Mouse (Mus musculus) gastrocnemius, postnatal 4 days (tissue): ENCODE measurements around the gene Endov. TPM values are rescaled to one million over a fixed set of nuclear protein-coding genes. Genes with fewer than 3 reads are reported as not detected.

Source experiments
- DNase-seq, 2 experiments: peaks; one replicate each; pipeline ENCODE4 v3.0.0; 2021 to 2022; ENCODE audit warnings: low spot score in 2 of 2, mixed read lengths in 2 of 2
- long read RNA-seq, 2 experiments: library from polyadenylated mRNA; stranded (forward); transcript quantifications; one replicate each; pipeline ENCODE4 v2.0.0; 2021
- total RNA-seq, 2 experiments: library from RNA; stranded (reverse); gene quantifications; 2 replicates each; pipeline ENCODE4 v1.2.3; 2021

The Endov gene
- total RNA-seq, result 10 to 100 TPM; 19.3 to 22.1 TPM
- long read RNA-seq, experiment 1, full-length matches to known transcripts, result 5 of 12 reads
- long read RNA-seq, experiment 1, partial matches to known transcripts, result 5 of 12 reads
- long read RNA-seq, experiment 1, other reads (novel, unspliced or antisense), result 2 of 12 reads
- long read RNA-seq, experiment 2, full-length matches to known transcripts, result 11 of 17 reads
- long read RNA-seq, experiment 2, partial matches to known transcripts, result 0 of 17 reads
- long read RNA-seq, experiment 2, other reads (novel, unspliced or antisense), result 6 of 17 reads

DNA sequence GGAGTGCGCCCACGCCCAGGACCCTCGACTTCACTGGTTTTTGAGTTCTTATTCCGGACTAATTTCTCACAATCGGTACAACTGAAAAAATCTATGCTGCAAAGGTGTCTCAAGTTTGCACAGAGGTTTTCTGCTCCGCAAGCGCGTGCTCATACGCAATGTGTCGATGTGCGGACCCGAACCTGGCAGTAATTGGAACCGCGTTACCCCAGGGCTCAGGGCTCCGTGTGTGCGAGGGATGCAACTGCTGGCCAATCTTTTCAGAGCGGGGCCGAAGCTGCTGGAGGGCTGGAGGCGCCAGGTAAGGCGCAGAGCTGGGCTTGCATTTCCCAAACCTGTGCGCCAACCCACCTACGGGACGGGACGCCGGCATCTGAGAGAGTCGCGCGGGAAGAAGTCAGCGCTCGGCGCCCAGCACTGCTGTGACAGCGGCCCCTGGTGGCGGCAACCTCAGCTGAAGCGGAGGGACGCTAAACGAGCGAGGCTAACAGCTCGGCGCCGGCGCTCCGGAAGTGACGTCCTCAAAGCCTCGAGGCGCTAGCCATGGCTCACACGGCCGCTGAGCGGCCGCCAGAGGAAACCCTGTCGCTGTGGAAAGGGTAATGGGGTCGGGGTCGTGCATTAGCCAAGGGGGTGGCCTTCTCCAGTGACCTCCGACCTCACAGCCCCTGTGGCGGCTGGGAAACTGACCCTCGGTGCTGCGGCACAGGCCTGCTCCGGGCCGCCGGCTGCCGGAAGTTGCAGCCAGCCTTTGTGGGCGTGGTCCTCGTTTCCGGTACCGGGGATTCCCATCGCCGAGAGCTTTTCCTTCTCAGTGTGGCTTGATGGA, at the start of gene Endov:
Gene Endov, plus strand, starts transcription at position 487 of the 829 bp plus-strand sequence.
- DNase-seq, result peak; percentile 98 to 100

DNA sequence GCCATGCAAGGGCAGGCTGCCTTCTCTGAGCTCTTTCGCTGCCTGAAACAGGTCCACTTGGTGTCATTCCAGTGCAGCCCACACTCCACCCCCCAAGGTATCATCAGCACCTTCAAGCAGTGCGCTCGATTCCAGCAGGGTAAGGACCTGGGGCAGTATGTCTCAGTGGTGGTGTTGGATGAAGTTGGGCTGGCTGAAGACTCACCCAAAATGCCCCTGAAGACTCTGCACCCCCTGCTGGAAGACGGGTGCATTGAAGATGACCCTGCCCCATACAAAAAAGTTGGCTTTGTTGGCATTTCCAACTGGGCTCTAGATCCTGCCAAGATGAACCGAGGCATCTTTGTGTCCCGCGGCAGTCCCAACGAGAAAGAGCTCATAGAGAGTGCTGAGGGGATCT, 48.9 kb upstream of the Endov start:
- no peak for DNase-seq

DNA sequence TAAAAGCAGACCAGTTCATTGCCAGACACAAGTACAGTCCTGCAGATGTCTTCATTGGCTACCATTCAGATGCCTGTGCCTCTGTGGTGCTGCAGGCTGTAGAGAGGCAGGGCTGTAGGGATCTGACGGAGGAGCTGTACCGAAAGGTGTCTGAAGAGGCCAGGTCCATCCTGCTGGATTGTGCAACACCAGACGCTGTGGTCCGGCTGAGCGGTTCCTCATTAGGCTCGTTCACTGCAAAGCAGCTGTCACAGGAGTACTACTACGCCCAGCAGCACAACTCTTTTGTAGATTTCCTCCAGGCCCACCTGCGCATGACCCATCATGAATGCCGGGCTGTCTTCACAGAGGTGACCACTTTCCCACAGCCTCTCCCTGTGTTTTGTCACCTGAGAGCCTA, 47.7 kb upstream of the Endov start:
- no peak for DNase-seq

DNA sequence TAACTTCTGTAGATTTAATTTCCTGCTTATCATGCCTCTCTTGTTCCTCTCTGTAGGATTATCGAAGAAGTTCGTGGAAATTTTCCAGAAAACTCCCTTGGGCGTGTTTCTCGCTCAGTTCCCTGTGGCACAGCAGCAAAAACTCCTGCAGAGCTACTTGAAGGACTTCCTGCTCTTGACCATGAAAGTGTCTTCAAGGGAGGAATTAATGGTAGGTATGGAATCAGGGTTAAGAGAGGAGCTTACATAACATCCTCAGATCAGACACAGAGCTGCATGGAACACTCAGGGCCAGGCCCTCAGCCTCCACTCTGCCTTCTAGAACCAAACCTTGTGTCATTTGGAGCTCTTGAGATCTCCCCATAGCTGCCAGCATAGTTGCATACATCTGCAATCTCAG, 35.0 kb upstream of the Endov start:
- no peak for DNase-seq

DNA sequence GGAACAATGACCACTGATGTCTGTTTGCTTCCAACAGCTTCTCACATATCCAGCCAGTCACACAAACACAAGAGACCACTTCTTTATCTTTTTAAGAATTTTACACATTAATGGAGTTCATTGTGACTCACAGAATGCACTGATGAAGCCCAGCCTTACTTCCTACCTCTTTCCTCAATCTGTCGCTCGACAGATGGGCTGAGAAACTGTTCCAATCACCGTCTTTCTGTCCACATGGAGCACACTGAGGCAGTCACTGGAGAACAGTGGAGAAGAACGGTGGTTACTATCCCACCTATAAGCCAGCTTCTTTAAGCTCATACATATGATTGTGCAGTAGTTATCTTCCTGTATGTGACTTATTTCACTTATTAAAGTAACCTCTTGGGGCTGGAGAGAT, 13.3 kb upstream of the Endov start:
- DNase-seq, result no peak

DNA sequence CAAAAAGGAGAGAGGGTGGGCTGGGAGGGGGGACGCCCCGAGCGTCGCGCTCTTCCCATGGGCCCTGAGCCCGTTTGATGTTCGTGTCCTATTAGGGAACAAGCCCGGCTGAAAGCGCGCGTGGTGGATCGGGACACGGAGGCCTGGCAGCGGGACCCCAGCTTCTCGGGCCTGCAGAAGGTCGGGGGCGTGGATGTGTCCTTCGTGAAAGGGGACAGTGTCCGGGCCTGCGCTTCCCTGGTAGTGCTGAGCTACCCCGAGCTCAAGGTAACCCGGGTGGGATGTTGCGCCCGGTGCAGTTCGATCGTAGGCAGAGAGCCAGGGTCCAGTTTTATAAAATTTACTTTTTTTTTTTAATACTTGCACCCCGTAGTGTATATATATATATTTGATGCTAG, 542 bp downstream of the Endov start:
- DNase-seq, result peak in 1 of 2 experiments; percentile 33

DNA sequence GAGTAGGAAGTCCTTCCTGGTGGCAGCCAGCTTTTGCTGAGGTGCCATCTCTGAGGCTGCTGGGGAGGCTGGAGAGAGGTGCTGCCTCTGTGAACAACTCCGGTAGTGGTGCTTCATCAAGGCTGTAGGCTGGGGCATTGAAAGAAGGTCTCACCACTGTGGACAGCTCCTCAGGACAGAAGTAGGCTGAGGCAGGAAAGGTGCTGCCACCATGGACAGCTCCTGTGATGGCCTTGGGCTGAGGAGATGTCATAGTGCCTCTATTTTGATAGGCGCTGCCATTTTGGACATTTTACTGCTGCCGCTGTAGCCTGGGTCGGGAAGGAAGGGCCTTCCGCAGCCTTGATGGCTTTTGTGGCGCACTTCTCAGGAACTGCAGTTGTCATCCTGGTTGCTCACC, 1.7 kb downstream of the Endov start:
- no peak for DNase-seq

DNA sequence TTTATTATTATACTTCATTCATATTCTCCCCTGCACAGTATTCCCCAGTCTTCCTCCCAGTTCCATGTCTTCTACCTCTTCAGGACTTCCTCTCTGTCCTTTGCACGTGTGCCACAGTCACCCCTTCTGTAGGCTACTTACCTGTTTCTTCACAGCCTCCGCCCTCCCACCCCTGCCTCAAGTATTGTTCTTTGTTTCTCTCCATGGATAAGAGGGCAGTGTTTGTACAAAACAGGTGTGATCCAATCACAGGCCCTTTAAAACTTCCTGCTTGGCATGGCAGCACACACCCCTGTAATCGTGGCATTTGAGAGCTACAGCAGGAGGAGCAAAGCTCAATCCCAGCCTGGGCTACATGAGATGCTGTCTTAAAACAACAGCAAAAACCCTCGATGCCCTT, 2.4 kb downstream of the Endov start:
- DNase-seq, result no peak

DNA sequence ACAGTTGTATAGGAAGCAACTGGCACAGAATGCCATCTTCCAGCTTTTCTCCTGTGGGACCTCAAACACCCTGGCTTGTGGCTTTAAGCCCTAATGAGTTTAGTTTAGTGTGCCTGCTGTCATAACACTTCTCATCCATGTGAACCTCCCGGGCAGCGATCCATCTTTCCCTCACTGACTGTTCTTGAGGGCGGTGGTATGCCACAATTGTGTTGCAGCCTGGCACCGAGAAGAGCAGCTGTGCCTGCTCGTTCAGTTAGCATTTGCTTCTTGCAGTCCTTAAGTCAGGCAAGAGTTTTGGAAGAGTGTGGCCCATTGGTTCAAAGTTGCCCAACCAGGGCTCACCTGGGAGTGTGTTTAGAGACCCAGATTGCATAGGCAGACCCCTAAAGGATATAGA, 5.0 kb downstream of the Endov start:
- DNase-seq, result peak in 1 of 2 experiments; percentile 55

DNA sequence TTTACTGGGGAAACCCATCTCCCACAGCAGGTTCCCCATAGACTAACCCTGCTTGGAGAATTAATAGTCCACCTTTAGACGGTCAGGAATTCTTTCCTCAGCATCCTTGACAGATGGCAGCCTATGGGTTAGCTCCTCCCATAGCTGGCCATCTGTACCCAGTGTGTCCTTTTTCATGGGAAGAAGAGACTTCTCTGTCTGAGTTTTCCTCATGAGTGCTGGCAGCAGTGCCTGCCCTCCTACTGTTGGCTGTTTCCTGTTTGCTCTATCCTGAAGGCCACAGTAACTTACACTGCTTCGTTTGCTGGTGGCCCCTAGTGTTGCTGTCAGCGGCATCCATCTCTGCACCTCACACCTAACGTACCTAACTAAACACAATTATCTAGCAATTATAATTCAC, 6.3 kb downstream of the Endov start:
- DNase-seq, result no peak

DNA sequence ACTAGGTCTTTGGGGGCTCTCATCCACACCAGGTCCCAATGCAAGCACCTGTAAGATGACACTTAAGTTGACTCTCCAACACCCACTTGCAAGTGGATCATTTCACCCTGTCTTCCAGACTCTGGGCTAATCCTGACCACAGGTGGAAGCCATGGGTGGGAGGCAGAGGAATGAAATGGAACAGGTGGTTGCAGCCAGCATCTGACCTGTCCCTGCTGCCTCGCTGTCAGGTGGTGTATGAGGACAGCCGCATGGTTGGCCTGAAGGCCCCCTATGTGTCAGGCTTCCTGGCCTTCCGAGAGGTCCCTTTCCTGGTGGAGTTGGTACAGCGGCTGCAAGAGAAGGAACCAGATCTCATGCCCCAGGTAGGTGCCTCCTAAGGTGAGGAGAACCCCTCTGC, 8.2 kb downstream of the Endov start:
- DNase-seq, result no peak

DNA sequence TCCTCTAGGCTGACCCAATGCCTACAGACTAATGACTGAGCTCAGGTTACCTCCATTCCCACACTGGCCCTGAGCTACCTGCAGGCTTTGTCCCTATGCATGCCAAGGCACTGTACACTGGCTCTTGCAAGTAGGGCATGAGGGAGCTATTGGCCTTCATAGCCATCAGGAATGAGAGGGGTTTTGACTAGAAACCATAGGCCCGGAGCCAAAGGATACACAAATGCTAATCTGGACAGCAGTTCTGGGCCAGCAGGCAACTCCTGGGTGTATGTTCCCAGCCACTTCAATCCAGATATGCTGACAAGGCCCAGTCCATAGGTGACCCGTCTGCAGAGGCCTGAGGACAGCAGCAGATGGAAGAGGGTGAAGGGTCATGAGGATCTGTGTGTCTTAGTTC, 8.9 kb downstream of the Endov start:
- DNase-seq, result no peak

DNA sequence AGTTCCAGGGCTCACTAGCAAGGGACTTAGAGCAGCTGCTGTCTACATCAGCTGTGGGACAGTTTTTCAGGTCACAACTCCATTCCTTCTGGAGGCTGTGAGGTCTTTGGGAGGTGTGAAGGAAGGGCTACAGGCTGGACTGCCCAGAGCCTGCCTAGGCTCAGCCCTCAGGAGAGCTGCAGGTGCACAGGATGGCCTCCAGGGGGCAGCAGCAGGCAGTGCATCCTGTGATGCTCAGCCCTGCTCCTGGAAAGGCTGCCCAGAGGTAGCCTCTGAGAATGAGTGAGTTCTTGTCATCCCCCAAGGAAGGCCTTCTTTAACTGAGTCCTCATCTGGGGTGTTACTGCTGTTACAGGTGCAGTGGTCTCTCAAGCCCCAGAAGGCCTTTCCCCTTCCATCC, 12.5 kb downstream of the Endov start:
- DNase-seq, result peak; percentile 67 to 73

DNA sequence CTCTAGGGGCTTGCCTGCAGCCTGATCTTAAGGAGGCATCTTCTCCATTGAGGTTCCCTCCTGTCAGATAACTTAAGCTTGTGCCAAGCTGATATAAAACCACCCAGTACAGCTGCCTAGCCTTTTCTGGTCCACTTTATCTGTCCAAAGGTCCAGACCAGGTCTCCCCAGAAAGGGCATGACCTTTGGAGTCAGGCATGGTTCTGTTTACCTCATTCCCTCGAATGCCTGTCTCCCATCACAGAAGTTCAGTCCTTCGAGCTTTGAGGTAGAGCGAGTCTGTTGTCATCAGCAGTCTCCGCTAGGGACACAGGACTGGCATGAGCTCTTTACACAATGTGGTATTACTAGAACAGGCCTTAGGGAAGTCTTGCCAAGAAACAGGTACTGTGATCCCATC, 15.2 kb downstream of the Endov start:
- DNase-seq, result no peak

DNA sequence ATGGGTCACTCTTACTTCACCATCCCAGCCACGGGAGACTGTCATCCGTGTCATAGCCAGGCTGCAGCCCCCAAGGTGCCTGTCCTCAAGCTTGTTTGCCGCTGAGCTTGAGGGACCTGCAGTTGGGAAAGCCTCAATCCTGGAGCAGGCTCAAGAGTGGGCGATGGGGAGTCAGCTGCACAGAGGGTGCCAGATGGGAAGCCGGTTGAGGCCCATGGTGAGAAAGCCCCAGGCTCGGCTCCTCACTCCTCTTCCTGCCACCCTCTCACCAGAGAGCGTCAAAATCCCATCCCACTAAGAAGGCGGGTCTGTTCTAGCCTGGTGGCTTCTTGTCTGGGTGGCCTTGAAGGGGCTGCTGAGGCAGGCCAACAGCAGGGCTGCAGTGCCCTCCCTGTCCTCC, 16.6 kb downstream of the Endov start:
- no peak for DNase-seq

DNA sequence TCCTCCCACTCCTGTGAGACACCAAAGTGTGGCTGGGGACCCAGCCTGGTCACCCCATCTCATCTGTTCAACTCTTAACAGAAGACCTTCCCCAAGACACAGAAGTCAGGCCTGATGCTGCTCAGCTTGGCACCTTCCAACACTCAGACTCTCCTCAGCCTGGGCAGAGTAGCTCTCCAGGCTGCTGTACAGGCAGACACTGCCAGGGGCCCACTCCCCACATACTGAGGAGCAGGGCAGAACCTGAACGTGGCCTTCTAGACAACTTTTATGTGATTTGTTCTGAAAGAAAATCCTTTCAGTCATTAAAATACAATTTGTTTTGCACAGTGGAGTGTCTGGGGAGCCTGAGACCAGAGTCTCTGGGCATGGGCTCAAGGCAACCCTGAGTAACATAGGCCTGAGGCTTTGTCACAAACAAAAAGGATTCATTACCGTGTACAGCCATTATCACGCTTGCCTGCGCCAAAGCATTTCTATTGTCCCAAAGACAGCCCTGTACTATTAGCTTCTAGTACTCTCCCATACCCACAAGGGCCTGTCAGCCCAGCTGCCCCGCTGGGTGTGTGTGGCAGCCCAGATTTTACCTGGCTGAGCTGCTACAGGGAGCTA, 18.1 kb downstream of the Endov start:
- DNase-seq, result no peak

DNA sequence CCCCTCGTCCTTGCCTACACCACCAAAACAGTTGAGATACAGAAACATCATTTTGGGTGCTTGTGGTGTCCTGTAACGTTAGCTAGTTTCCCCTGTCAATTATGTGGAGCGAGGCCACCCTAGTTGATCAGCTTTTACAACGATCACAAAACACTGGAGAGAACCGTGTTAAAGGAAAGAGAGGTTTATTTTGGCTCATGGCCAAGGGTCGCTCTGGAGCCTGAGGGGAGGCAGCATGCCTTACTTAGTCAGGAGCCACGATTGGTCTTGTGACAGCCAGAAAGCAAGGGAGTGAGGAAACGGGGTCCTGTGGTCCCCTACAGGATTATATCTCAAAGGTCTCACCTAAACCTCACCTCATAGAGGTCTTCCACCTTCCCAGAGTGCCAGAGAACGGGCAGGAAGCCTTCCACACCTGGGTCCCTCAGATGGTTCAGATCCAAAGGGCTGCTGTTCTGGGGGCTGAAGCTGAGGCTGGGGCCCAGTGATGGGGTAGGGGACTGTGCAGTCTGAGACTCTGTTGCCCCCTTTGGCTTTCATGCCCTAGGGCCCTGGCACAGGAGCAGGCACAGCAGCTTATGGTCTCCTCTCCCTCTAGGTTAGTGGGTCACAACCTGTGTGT, 22.0 kb downstream of the Endov start:
- no peak for DNase-seq

DNA sequence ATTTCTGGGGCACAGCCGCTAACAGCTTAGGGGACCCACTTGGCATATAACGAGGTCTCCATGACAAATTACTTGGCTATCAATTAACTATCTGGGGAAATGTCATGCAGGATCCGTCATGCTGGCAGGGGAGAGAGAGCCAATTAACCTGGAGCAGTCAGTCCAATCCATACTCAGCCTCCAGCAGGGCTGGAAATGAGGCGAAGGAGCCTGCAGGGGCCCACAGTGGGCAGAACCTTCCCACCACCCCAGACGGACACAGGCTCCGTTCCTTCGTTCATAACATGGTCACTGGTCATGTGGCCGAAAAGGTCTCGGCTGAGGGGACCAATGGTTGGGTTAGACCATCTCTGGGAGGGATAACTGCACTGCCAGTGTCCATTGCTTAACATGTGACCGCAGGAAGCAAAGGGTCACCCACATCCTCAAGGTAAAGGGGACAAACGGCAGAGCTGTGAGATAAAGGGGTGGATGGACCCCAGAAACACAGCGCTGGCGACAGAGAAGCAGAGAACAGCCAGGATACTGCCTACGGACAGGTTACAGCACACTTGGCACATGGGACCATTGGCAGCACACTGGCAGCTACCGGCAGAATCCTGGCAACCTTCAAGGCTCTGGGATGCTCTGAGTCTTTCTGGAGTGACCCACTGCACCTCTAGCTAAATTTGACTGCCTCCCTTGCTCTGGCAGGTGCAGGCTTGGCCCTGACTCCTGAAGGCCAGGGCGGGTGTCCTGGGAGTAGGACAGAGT, 23.1 kb downstream of the Endov start:
- no peak for DNase-seq

DNA sequence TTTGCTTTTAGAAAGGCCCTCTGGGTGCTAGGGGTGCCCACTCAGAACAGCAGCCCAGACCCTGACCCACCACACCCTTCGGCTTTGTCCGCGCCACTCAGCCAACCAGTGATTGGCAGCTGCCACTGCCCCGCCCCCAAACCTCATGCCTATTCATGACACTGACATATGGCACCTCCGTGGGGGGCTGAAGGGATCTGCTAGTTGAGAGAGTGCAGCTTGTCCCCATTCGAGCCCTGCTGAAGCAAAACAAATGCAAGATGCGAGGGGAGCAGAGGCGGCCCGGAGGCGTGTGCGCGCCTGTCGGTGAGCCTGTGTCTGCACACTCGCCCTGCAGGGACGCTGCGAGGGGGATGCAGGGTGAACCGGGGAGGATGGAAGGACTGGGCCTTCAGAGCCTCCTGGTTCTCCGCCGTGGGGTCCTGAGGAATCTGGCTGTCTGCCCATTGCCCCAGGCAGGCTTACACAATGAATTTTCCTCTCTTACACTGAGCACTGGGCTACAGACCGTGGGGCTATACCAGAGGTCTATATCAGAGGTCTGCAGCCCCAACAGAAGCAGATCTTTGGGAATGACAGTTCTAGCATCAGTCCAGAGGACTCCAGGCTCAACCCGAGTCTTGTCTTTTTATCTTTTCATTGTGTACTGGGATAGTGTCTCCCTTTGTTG, 24.0 kb downstream of the Endov start:
- DNase-seq, result no peak

DNA sequence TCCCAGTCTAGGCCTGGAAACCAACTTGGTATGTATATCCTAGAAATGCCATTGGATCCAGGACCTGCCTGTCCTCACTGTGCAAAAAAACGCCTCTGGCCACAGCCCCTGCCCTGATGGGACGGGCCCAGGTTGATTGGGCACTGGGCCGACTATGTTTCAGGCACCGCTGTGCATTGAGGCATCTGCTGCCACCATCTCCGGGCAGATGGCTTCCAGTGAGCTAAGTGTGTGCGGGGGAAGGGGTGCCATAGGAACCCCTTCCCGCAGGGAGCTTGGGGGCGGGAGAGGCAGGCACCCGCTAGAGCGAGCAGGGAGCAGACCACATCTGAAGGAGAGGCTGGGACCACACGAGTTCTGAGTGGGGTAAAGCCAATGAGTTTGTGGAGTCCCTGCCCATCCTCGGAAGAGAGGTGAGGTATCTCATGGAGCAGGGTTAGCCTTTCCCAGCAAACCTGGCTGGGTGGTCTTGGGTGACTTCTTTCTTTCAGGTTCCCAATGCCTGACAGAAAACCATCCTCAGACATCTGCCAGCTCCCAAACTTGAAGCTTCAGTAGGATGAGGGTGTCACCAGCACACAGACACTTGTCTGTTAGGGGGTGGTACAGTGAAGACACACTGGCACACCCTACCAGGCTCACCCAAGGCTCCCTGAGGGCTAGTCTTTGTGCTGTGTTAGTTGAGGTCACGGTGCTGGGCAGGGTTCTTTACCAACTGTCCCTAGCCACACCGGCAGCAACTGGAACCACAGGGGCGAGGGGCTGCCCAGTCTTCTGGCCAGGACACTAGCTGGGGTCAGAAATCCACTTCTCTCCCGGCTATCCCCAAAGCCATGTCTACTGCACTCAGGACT, 24.9 kb downstream of the Endov start:
- DNase-seq, result no peak
